Comparison of ENCODE assay signal across 8 mouse cellular contexts in the genomic region with DNA sequence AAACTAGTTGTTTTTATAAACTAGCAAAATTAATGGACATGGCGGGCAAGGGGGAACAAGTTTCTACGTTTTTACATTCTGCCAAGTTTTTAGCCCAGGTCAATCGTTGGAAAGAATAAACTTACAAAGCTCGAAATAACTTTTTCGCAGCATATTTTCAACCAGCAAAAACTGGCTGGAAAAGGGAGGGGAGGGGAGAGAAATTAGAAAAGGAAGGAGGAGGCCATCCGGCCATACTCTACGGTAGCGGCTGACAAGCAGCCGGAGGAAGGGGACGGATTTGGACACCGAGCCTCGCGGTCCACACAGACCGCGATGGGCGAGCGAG. TPM values are rescaled to one million over a fixed set of nuclear protein-coding genes. Genes with fewer than 3 reads are reported as not detected.
DNase-seq lines count a peak whose midpoint lies in the region; ATAC-seq and TF ChIP-seq lines count a peak whose summit lies in the region.

No protein-coding gene starts in this region.

- DNase-seq in layer of hippocampus, adult 11-12 months (ENCODE audit: low spot score) = peak; percentile 28
- no peak for DNase-seq in layer of hippocampus, adult 9-10 months (ENCODE audit: low spot score)
- DNase-seq in midbrain, postnatal 0 days (ENCODE audit: low spot score) = no peak
- DNase-seq in thymus, adult 18-20 months = no peak
- DNase-seq in c-Kit-positive CD71-positive TER-119-positive erythroid progenitor cells, embryonic 14.5 days (ENCODE audit: low spot score) = no peak
- DNase-seq in Muller cell, postnatal 12 days (ENCODE audit: inconsistent ontology term) = no peak

- H3K4me1 ChIP-seq in brown adipose tissue, adult 24 weeks (ENCODE audit: control insufficient read depth, insufficient read depth, insufficient read length, low read length) = peaks cover 3% of the 10 kb centered on the region; the same call in 1 of the 2 replicates
- H3K4me1 ChIP-seq in hindbrain, embryonic 15.5 days (replicated peaks) = peaks cover 16% of the 10 kb centered on the region
- peaks cover 9% of the 10 kb centered on the region for H3K4me1 ChIP-seq in midbrain, postnatal 0 days (ENCODE audit: insufficient read depth, low read length)

- TF ChIP-seq CTCF in midbrain, postnatal 0 days (IDR thresholded peaks at IDR 0.05) = no peak

- peak overlapping the region; percentile 89 for H3K9ac ChIP-seq in hindbrain, embryonic 15.5 days
- peak overlapping the region; percentile 93 for H3K9ac ChIP-seq in midbrain, postnatal 0 days (replicated peaks; ENCODE audit: low read length, poor library complexity, severe bottlenecking)

- WGBS in hindbrain, embryonic 15.5 days = under 1% methylated on average over 17 of the region's 17 CpGs
- WGBS in midbrain, postnatal 0 days = under 1% methylated on average over 17 of the region's 17 CpGs

- peak overlapping the region; percentile 43; the same call in 1 of the 2 replicates for H3K27ac ChIP-seq in brown adipose tissue, adult 24 weeks (replicated peaks; ENCODE audit: low read depth, low read length)
- H3K27ac ChIP-seq in hindbrain, embryonic 15.5 days (replicated peaks) = peak overlapping the region; percentile 94
- peak overlapping the region; percentile 92 for H3K27ac ChIP-seq in midbrain, postnatal 0 days (ENCODE audit: low read depth, low read length)

- no peaks in the 10 kb centered on the region for H3K9me3 ChIP-seq in hindbrain, embryonic 15.5 days
- H3K9me3 ChIP-seq in midbrain, postnatal 0 days (ENCODE audit: low read length) = no peaks in the 10 kb centered on the region

- peak overlapping the region; percentile 73 for H3K4me3 ChIP-seq in brown adipose tissue, adult 24 weeks (ENCODE audit: insufficient read depth, low read depth, low read length)
- peak overlapping the region; percentile 88 for H3K4me3 ChIP-seq in hindbrain, embryonic 15.5 days
- H3K4me3 ChIP-seq in midbrain, postnatal 0 days (ENCODE audit: low read depth, low read length) = peak overlapping the region; percentile 96

- no peaks in the 10 kb centered on the region for H3K27me3 ChIP-seq in hindbrain, embryonic 15.5 days
- H3K27me3 ChIP-seq in midbrain, postnatal 0 days (ENCODE audit: insufficient read depth, low read length) = no peaks in the 10 kb centered on the region

- peak overlapping the region; percentile 75 for H3K4me2 ChIP-seq in hindbrain, embryonic 15.5 days
- peak overlapping the region; percentile 67 for H3K4me2 ChIP-seq in midbrain, postnatal 0 days (ENCODE audit: low read depth, low read length, poor library complexity, severe bottlenecking)

- peaks cover 27% of the 10 kb centered on the region for H3K36me3 ChIP-seq in hindbrain, embryonic 15.5 days
- peaks cover 20% of the 10 kb centered on the region for H3K36me3 ChIP-seq in midbrain, postnatal 0 days (ENCODE audit: insufficient read depth, low read length)

- ATAC-seq in hindbrain, embryonic 15.5 days (ENCODE audit: low FRiP score, low read depth) = no peak
- ATAC-seq in midbrain, postnatal 0 days (ENCODE audit: low FRiP score) = no peak

RNA-seq across cellular contexts. Expression of gene Ssr1, which starts 0.7 kb away (rescaled TPM):
- polyA plus RNA-seq in brown adipose tissue, adult 24 weeks (2012; ENCODE audit: insufficient read depth, insufficient read length, missing spikeins) = 32.8 and 33.3 TPM in 2 replicates
- polyA plus RNA-seq in hindbrain, embryonic 15.5 days (2015; fragmentation: Nextera tagmentation; extraction: Ambion mirVana) = 59.4 and 64.0 TPM in 2 replicates
- total RNA-seq in midbrain, postnatal 0 days (2014; rRNA removed) = 32.5 and 36.7 TPM in 2 replicates
- polyA plus RNA-seq in midbrain, postnatal 0 days (2015; fragmentation: Nextera tagmentation; extraction: Ambion mirVana) = 66.9 and 71.0 TPM in 2 replicates

RNA-seq across cellular contexts. Expression of gene Riok1, which starts 43.5 kb away (rescaled TPM):
- polyA plus RNA-seq in brown adipose tissue, adult 24 weeks (2012; ENCODE audit: insufficient read depth, insufficient read length, missing spikeins) = 8.4 and 12.3 TPM in 2 replicates
- 45.5 and 50.8 TPM in 2 replicates for polyA plus RNA-seq in hindbrain, embryonic 15.5 days (2015; fragmentation: Nextera tagmentation; extraction: Ambion mirVana)
- 24.5 and 44.6 TPM in 2 replicates for total RNA-seq in midbrain, postnatal 0 days (2014; rRNA removed)
- polyA plus RNA-seq in midbrain, postnatal 0 days (2015; fragmentation: Nextera tagmentation; extraction: Ambion mirVana) = 44.3 and 45.7 TPM in 2 replicates

RNA-seq across cellular contexts. Expression of gene Cage1, which starts 43.5 kb away (rescaled TPM):
- polyA plus RNA-seq in brown adipose tissue, adult 24 weeks (2012; ENCODE audit: insufficient read depth, insufficient read length, missing spikeins) = 0.75 and 2.4 TPM in 2 replicates
- polyA plus RNA-seq in hindbrain, embryonic 15.5 days (2015; fragmentation: Nextera tagmentation; extraction: Ambion mirVana) = 2.2 and 3.1 TPM in 2 replicates
- total RNA-seq in midbrain, postnatal 0 days (2014; rRNA removed) = 1.6 and 3.4 TPM in 2 replicates
- polyA plus RNA-seq in midbrain, postnatal 0 days (2015; fragmentation: Nextera tagmentation; extraction: Ambion mirVana) = 3.8 and 4.4 TPM in 2 replicates

Comparison
In these comparisons a context has a peak if more than half of its experiments do, and no peak if none do; other contexts are left out.
1. H3K27ac ChIP-seq: peak in every context shown above with its lines; median percentile 94 in hindbrain, embryonic 15.5 days; 92 in midbrain, postnatal 0 days; 43 in brown adipose tissue, adult 24 weeks.